Comparison of ENCODE assay signal across 9 mouse cellular contexts in the genomic region with DNA sequence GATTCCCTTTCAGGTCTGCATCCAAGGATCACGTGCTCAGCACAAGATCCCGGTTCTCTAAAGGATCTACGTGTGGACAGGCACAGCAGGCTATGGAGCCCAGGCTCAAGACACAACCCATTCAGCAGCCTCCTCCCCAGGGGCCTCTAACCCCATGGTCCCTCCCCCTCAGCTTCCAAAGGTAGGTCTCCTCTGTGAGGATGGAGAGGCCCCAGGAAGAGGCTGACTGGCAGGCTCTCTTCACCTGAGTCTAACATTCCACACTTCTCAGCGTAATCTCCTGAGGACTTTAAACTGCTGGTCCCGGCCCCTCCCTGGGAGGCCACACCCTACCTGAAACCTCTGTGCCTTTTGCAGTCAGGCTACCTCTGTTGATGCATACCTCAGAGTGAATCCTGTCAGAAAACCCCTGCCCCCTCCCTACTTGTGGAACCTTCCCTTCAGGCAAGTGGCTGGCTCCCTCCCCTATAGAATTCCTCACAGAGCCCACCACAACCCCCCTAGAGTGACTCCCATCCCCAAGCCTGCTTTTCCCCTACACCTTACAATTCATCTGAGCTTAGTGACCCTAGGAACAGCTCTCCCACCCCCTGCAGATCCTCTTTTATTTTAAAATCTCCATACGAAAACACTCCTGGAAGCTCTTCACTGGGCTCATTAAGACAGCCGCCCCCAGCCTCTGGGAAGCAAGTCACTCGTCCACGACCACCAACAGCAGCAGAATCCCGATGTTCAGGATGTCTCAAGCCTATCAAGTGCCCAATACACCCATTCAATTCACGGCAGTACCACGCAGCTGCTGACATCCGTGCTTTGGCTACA. TPM values are rescaled to one million over a fixed set of nuclear protein-coding genes. Genes with fewer than 3 reads are reported as not detected.
A peak's percentile ranks its signal among the peaks of the same experiment; 100 is the strongest.
DNase-seq lines count a peak whose midpoint lies in the region; ATAC-seq and TF ChIP-seq lines count a peak whose summit lies in the region.
"Had no signal": no experiment of that assay in that cellular context is flagged by ENCODE, and none has a peak within 500 bp of the region (broad histone marks: within the 10 kb centered on the region; RNA-seq: fewer than 3 reads in every experiment).

No protein-coding gene starts in this region.

- H3K36me3 ChIP-seq in hindbrain, embryonic 10.5 days: peaks cover under 1% of the 10 kb centered on the region; the same call in 1 of the 2 replicates
- no peaks in the 10 kb centered on the region for H3K36me3 ChIP-seq in hindbrain, embryonic 11.5 days (ENCODE audit: control insufficient read depth, insufficient read depth, low read length)
- no peaks in the 10 kb centered on the region for H3K36me3 ChIP-seq in E14TG2a.4 (ENCODE audit: insufficient read depth, low read length)
- H3K36me3 ChIP-seq in intestine, embryonic 16.5 days (ENCODE audit: control insufficient read depth, insufficient read depth, low read length): no peaks in the 10 kb centered on the region
- H3K36me3 ChIP-seq: embryonic facial prominence, embryonic 15.5 days had no signal

- H3K9me3 ChIP-seq in hindbrain, embryonic 10.5 days: no peaks in the 10 kb centered on the region
- no peaks in the 10 kb centered on the region for H3K9me3 ChIP-seq in hindbrain, embryonic 11.5 days (ENCODE audit: control insufficient read depth, low read length)
- H3K9me3 ChIP-seq in E14TG2a.4 (ENCODE audit: low read length): no peaks in the 10 kb centered on the region
- H3K9me3 ChIP-seq in intestine, embryonic 16.5 days (ENCODE audit: control insufficient read depth, low read length): no peaks in the 10 kb centered on the region
- H3K9me3 ChIP-seq: embryonic facial prominence, embryonic 15.5 days had no signal

- peaks cover 33% of the 10 kb centered on the region for H3K27me3 ChIP-seq in hindbrain, embryonic 10.5 days (ENCODE audit: insufficient read depth, poor library complexity, severe bottlenecking)
- no peaks in the 10 kb centered on the region for H3K27me3 ChIP-seq in hindbrain, embryonic 11.5 days (ENCODE audit: control insufficient read depth, insufficient read depth, low read length)
- H3K27me3 ChIP-seq in E14TG2a.4 (ENCODE audit: insufficient read depth, low read length): peaks cover 84% of the 10 kb centered on the region
- 0 out of 2 replicates have a peak, but pooled peaks cover 7% of the 10 kb centered on the region for H3K27me3 ChIP-seq in intestine, embryonic 16.5 days (replicated peaks; ENCODE audit: control insufficient read depth, insufficient read depth, low read length)

- DNase-seq in hindbrain, embryonic 10.5 days (ENCODE audit: low spot score): no peak
- DNase-seq in hindbrain, embryonic 11.5 days (ENCODE audit: low spot score): no peak
- DNase-seq in c-Kit-positive CD71-positive TER-119-positive erythroid progenitor cells, embryonic 14.5 days (ENCODE audit: low spot score): no peak
- no peak for DNase-seq in right cerebral cortex, postnatal 14 days
- no peak for DNase-seq in urinary bladder, adult 18-20 months (ENCODE audit: low spot score in 2 of 2)

- H3K27ac ChIP-seq in hindbrain, embryonic 10.5 days: peak overlapping the region; percentile 57
- H3K27ac ChIP-seq in hindbrain, embryonic 11.5 days (ENCODE audit: low read depth, low read length): no peak overlapping the region
- no peak overlapping the region for H3K27ac ChIP-seq in brown adipose tissue, adult 24 weeks (replicated peaks; ENCODE audit: low read depth, low read length)
- peak overlapping the region; percentile 84 for H3K27ac ChIP-seq in intestine, embryonic 16.5 days (ENCODE audit: low read length)
- H3K27ac ChIP-seq: embryonic facial prominence, embryonic 15.5 days had no signal

- 8% methylated on average over 13 of the region's 13 CpGs for WGBS in hindbrain, embryonic 10.5 days
- WGBS in hindbrain, embryonic 11.5 days: 8% methylated on average over 13 of the region's 13 CpGs
- WGBS in intestine, embryonic 16.5 days: 25% methylated on average over 13 of the region's 13 CpGs

- peak overlapping the region; percentile 26 for H3K4me3 ChIP-seq in hindbrain, embryonic 10.5 days
- no peak overlapping the region for H3K4me3 ChIP-seq in hindbrain, embryonic 11.5 days (ENCODE audit: low read depth, low read length)
- peak overlapping the region; percentile 27 for H3K4me3 ChIP-seq in E14TG2a.4 (replicated peaks; ENCODE audit: low read length)
- peak overlapping the region; percentile 37 for H3K4me3 ChIP-seq in brown adipose tissue, adult 24 weeks (ENCODE audit: insufficient read depth, low read depth, low read length)
- H3K4me3 ChIP-seq in intestine, embryonic 16.5 days (ENCODE audit: low read length): peak overlapping the region; percentile 16
- H3K4me3 ChIP-seq: embryonic facial prominence, embryonic 15.5 days had no signal

- no peak overlapping the region for H3K9ac ChIP-seq in hindbrain, embryonic 11.5 days (ENCODE audit: low read depth, low read length)
- H3K9ac ChIP-seq in intestine, embryonic 16.5 days (ENCODE audit: low read depth, low read length): peak overlapping the region; percentile 45
- H3K9ac ChIP-seq: embryonic facial prominence, embryonic 15.5 days had no signal

- peaks cover 58% of the 10 kb centered on the region for H3K4me1 ChIP-seq in hindbrain, embryonic 10.5 days (replicated peaks)
- no peaks in the 10 kb centered on the region for H3K4me1 ChIP-seq in hindbrain, embryonic 11.5 days (replicated peaks; ENCODE audit: control insufficient read depth, insufficient read depth, low read length)
- peaks cover 57% of the 10 kb centered on the region for H3K4me1 ChIP-seq in E14TG2a.4 (replicated peaks; ENCODE audit: low read depth, low read length)
- peaks cover 13% of the 10 kb centered on the region for H3K4me1 ChIP-seq in brown adipose tissue, adult 24 weeks (ENCODE audit: control insufficient read depth, insufficient read depth, insufficient read length, low read length)
- peaks cover 19% of the 10 kb centered on the region for H3K4me1 ChIP-seq in intestine, embryonic 16.5 days (ENCODE audit: control insufficient read depth, insufficient read depth, low read length)

- ATAC-seq in hindbrain, embryonic 11.5 days (ENCODE audit: low FRiP score): no peak
- ATAC-seq in intestine, embryonic 16.5 days: peak; percentile 91

- H3K4me2 ChIP-seq in hindbrain, embryonic 11.5 days (replicated peaks; ENCODE audit: low read depth, low read length): no peak overlapping the region
- peak overlapping the region; percentile 43 for H3K4me2 ChIP-seq in intestine, embryonic 16.5 days (ENCODE audit: low read depth, low read length)
- H3K4me2 ChIP-seq: embryonic facial prominence, embryonic 15.5 days had no signal

- no peak for TF ChIP-seq CTCF in E14TG2a.4 (conservative IDR thresholded peaks at IDR 0.05; ENCODE audit: low read length)

RNA-seq across cellular contexts. Expression of a gene that starts 3.4 kb away (rescaled TPM):
- 16.2 and 19.8 TPM in 2 replicates for polyA plus RNA-seq in hindbrain, embryonic 10.5 days (2016; fragmentation: Nextera tagmentation; extraction: Ambion mirVana)
- 10.2 and 12.4 TPM in 2 replicates for polyA plus RNA-seq in hindbrain, embryonic 11.5 days (2014; fragmentation: Nextera tagmentation; extraction: Ambion mirVana)
- polyA plus RNA-seq in brown adipose tissue, adult 24 weeks (2012; ENCODE audit: insufficient read depth, insufficient read length, missing spikeins): 13.0 and 18.7 TPM in 2 replicates
- 36.2 and 47.4 TPM in 2 replicates for polyA plus RNA-seq in intestine, embryonic 16.5 days (2015; fragmentation: Nextera tagmentation; extraction: Ambion mirVana)

Comparison
In these comparisons a context has a peak if more than half of its experiments do, and no peak if none do; other contexts are left out.
1. H3K27ac ChIP-seq: peak in hindbrain, embryonic 10.5 days (single experiment) and intestine, embryonic 16.5 days (single experiment); none in hindbrain, embryonic 11.5 days (single experiment) and brown adipose tissue, adult 24 weeks (single experiment).